Mouse (Mus musculus): ENCODE results near the gene Xxylt1. TPM values are rescaled to one million over a fixed set of nuclear protein-coding genes. Genes with fewer than 3 reads are reported as not detected.
A peak's percentile ranks its signal among the peaks of the same experiment; 100 is the strongest.
"Not testable (repeated sequence)": the region's sequence is repeated elsewhere in the genome, so short reads cannot be mapped to it uniquely, and the experiment has no call there.

Gene Xxylt1
- total RNA-seq, 2 experiments from 2014 or later: 19.7 to 22.7 TPM

- no peak for DNase-seq
- intact Hi-C loops (cut with DNase I): no loop called here
These were observed 55.7 kb downstream of the Xxylt1 start for GRCm38 (mm10) chr16:31025516-31025915.

GRCm38 (mm10) chr16:31024997-31025396 is 56.2 kb downstream of the Xxylt1 start:
- intact Hi-C loops (cut with DNase I): no loop called here
- DNase-seq: no peak

DNA sequence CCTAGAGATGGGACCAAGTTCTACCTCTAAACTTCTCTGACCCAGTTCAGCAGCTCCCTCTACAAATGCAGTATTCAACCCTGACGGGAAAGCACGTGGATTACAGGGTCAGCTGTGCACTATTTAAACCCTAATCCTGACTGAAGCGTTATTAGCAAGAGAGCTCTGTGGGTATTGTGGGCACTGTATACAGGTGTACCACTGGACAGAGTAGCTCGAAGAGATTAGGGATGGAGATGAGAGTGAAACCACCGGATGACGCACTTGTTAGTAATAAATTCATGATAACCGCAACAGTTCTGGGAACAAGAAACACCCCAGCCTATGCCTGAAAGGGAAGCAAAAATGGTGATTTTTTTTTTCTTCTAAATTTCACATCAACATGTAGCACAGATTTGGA is 57.0 kb downstream of the Xxylt1 start:
- no peak for DNase-seq
- intact Hi-C loops (cut with DNase I): no loop called here

GRCm38 (mm10) chr16:31023803-31024202 is 57.4 kb downstream of the Xxylt1 start:
- no peak for DNase-seq
- intact Hi-C loops (cut with DNase I): no loop called here

DNA sequence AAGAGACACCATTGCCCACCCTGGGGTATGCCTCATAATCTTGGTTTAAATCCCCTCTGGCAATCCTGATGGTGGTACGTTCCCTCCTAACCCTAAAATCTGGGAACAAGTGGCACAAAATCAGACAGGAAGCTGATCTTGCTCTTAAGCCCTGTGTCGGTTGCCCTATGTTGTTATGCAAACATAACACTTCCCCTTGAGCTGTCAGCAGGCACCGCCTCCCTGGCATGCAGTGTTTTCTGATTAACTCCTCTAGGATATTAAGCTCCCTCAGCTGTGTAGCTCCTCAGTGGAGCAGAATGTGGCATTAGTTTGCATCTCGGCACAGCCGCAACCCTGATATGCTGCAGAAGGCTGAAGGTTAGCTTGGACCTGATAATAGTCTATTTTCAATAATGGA is 58.9 kb downstream of the Xxylt1 start:
- no peak for DNase-seq
- intact Hi-C loops (cut with DNase I): no loop called here

GRCm38 (mm10) chr16:31019514-31019913 is 61.7 kb downstream of the Xxylt1 start:
- intact Hi-C loops (cut with DNase I): no loop called here
- no peak for DNase-seq

- no peak for DNase-seq
- intact Hi-C loops (cut with DNase I): no loop called here
These were observed 63.4 kb downstream of the Xxylt1 start for GRCm38 (mm10) chr16:31017687-31018413.

DNA sequence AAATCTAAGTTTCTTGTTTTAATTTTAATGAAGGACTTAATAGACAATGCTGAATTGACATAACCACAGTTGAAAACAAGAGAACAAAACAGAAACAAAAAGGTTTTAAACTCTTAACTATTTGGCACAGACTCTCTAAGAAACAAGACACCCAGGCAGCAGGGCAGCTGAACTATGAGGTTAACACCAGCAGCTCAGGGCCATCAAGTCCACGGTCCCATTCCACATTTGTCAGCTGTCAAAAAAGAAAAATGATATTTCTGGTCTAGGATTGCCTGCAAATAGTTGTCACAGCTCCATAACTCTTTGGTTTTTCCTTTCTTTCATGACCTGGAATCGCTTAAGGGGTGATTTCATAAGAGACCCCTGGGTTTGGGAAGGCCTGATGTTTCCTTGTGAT is 64.6 kb downstream of the Xxylt1 start:
- intact Hi-C loops (cut with DNase I): no loop called here
- no peak for DNase-seq

DNA sequence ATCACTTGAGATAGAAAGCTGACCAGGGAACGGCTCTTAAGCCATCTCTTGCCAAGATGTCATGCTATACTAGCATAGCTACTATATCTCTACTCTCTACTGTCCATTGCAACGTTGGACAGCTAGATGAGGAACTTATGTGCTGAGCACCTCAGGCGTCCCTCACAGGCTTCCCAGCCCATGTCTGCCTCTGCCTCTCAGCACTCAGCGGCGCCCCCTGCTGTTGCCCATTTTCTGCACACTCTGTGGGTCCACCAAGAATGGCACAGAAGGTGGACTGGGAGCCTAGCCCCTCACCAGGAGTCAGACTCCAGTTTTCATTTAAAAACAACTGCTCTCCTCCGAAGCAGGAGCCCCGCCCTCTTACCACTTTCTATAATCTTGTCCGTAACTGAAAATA is 65.1 kb downstream of the Xxylt1 start:
- no peak for DNase-seq
- intact Hi-C loops (cut with DNase I): no loop called here

DNA sequence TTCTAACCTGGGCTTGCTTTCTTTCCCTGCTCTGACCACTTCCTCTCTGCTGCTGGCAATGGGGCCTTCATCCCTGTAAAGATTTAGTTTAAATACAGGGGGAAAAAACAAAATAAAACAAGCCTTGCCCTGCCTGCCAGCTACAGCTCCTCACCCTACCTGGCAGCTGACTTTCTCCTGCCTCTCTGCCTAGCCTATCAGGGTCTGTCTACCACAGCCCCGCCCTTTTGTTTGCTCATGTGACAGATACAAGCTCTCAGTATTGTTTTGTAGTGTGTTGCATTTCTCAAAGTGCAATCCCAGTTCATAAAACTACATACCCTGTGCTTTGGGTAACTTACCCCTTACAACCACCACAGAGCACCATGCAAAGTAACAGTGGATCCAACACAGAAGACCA is 66.0 kb downstream of the Xxylt1 start:
- intact Hi-C loops (cut with DNase I): no loop called here

GRCm38 (mm10) chr16:31012236-31012635 is 69.0 kb downstream of the Xxylt1 start:
- intact Hi-C loops (cut with DNase I): no loop called here
- no peak for DNase-seq

More for the DNA sequence above, 66.0 kb downstream of the Xxylt1 start:
- no peak for DNase-seq

- no peak for DNase-seq
- intact Hi-C loops (cut with DNase I): no loop called here
These were observed 70.8 kb downstream of the Xxylt1 start for GRCm38 (mm10) chr16:31010443-31010842.

DNA sequence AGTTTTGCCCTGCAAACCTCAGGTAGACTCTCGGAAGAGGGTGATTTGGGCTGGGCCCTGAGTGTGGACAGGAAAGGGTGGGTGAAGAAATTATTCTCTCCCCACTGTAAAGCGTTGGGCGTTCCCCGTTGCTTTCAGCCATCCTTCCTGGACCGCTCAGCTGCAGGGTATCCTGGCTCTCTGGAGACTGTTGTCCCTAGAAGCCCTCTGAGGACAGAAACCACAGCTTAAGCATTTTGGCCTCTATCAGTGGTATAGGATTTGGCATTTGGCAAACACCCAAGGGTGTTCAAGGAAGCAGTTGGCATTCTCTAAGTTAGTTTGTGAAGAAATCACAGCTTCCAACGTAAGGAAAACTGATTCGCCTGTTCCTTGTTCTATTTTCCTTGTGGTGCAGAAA is 72.9 kb downstream of the Xxylt1 start:
- no peak for DNase-seq
- intact Hi-C loops (cut with DNase I): no loop called here

GRCm38 (mm10) chr16:31007582-31007981 is 73.7 kb downstream of the Xxylt1 start:
- DNase-seq: no peak
- intact Hi-C loops (cut with DNase I): no loop called here

DNA sequence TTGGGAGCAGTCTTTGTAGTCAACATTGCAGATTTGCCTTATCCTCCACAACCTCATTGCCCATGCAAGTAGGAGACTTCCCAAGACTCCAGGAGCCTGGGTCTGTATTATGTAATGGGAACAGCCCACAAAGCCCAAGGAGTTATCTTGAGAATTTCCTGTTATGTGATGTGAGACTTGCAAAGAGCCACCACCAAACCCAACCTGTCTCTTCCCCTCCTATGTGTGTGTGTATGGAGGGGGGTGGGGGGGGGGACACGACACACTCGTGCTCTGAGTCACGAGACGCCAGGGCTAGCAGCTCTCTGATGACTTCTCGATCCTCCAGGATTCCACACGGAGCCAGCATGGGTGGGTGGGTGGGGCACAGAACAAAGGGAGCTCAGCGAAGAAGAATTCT is 75.5 kb downstream of the Xxylt1 start:
- no peak for DNase-seq
- intact Hi-C loops (cut with DNase I): no loop called here

- DNase-seq: no peak
- intact Hi-C loops (cut with DNase I): no loop called here
These were observed 76.9 kb downstream of the Xxylt1 start for GRCm38 (mm10) chr16:31004321-31004682.

GRCm38 (mm10) chr16:31003592-31004320 is 77.5 kb downstream of the Xxylt1 start:
- intact Hi-C loops (cut with DNase I); DNase-seq: not testable (repeated sequence)

GRCm38 (mm10) chr16:31002926-31003325 is 78.3 kb downstream of the Xxylt1 start:
- no peak for DNase-seq
- intact Hi-C loops (cut with DNase I): no loop called here

DNA sequence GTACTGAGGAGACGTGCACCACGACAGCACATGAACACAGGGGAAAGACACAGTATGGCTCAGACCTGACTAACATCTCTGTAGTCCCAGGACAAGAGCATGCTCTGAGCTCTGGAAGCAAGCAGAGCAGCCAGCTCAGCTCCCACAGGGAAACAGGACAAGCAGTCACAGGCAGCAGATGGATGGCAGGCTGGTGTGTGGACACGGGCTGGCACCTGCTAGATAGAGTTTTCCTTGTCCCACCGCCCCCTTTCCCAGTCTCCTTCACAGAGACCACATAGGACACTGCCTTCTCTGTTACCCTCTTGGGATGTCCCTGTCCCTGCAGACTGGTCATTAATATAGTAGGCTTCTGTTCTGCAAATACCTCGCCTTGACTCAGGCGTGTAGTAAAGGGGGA is 79.1 kb downstream of the Xxylt1 start:
- DNase-seq: peak; percentile 57
- intact Hi-C loops (cut with DNase I): no loop called here

DNA sequence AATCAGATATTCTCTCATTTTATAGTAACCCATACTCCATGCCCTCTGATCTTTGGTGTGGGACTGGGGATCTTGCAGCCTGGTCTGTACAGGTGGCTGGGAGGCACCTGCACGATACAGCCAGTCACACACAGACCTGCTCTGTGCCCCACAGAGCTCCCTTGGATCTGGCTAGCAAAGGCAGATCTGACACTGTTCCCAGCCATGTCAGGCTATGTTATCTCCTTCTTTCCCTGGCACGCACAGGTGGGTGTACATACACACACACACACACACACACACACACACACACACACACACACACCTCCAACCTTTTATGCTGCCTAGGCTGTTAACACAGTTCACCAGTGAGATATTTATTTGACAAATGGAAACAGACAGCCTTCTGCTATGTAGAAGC is 82.5 kb downstream of the Xxylt1 start:
- intact Hi-C loops (cut with DNase I): no loop called here
- no peak for DNase-seq

DNA sequence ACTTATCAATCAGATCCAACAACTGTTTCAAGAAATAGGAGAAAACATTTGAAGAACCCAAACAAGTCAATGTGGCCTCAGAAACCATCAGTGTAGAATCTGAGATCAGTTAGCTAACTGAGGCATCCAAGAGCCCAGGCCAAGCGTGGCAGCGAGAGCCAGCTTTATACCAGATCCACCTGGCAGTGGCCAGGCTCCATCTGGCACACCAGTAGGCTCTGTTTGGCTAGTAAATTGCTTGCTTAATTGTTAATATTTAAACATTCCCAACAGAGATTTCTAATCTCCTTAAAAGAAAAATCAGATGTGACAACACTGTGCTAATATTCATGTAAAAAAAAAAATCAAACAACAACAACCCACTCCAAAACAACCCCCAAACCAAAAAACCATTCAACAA is 83.2 kb downstream of the Xxylt1 start:
- intact Hi-C loops (cut with DNase I): no loop called here
- DNase-seq: peak; percentile 80

GRCm38 (mm10) chr16:30995446-30995845 is 85.8 kb downstream of the Xxylt1 start:
- intact Hi-C loops (cut with DNase I): no loop called here
- no peak for DNase-seq
